Mouse (Mus musculus): ENCODE results near the gene Zbtb20. TPM values are rescaled to one million over a fixed set of nuclear protein-coding genes. Genes with fewer than 3 reads are reported as not detected.

Zbtb20 gene
- polyA plus RNA-seq, 1 experiment, result 4.0 TPM

- no peaks in the 10 kb centered on the region for H3K79me3 ChIP-seq (ENCODE audit: low read depth)
- H3ac ChIP-seq (ENCODE audit: control insufficient read depth, insufficient read length, low read depth), result no peak overlapping the region
- no peak overlapping the region for H3K4me3 ChIP-seq (ENCODE audit: insufficient read depth, poor library complexity, severe bottlenecking)
- no peak for TF ChIP-seq USF1 (IDR thresholded peaks at IDR 0.05; ENCODE audit: low read depth)
- no peak for TF ChIP-seq MYOG (IDR thresholded peaks at IDR 0.05; ENCODE audit: control insufficient read depth, extremely low read depth, insufficient read length)
- TF ChIP-seq MYOD1 (IDR thresholded peaks at IDR 0.05; ENCODE audit: control insufficient read depth, insufficient read length, low read depth), result no peak
- no peak for TF ChIP-seq CEBPB (IDR thresholded peaks at IDR 0.05; ENCODE audit: low read depth)
- no peak for TF ChIP-seq MAX (IDR thresholded peaks at IDR 0.05)
- TF ChIP-seq CTCF (IDR thresholded peaks at IDR 0.05; ENCODE audit: control insufficient read depth, insufficient read depth, insufficient read length), result no peak
- no peak for TF ChIP-seq FOSL1 (IDR thresholded peaks at IDR 0.05; ENCODE audit: insufficient read depth, low read length, poor library complexity, severe bottlenecking)
- H3K79me2 ChIP-seq (ENCODE audit: control insufficient read depth, insufficient read depth), result no peaks in the 10 kb centered on the region
- no peaks in the 10 kb centered on the region for H3K27me3 ChIP-seq (ENCODE audit: control insufficient read depth, insufficient read depth, insufficient read length)
- no peaks in the 10 kb centered on the region for H3K36me3 ChIP-seq (ENCODE audit: control insufficient read depth, insufficient read depth)
Observed at GRCm38 (mm10) chr16:43645879-43646278, 770.2 kb downstream of the Zbtb20 start.

GRCm38 (mm10) chr16:43646943-43647342 is 771.3 kb downstream of the Zbtb20 start:
- Histone ChIP-seq H3ac (ENCODE audit: control insufficient read depth, insufficient read length, low read depth) (no peak overlapping the region), H3K36me3 (ENCODE audit: control insufficient read depth, insufficient read depth) (no peaks in the 10 kb centered on the region), H3K27me3 (ENCODE audit: control insufficient read depth, insufficient read depth, insufficient read length) (no peaks in the 10 kb centered on the region), H3K79me2 (ENCODE audit: control insufficient read depth, insufficient read depth) (no peaks in the 10 kb centered on the region), H3K79me3 (ENCODE audit: low read depth) (no peaks in the 10 kb centered on the region), H3K4me3 (ENCODE audit: insufficient read depth, poor library complexity, severe bottlenecking) (no peak overlapping the region)
- TF ChIP-seq MYOG (IDR thresholded peaks at IDR 0.05; ENCODE audit: control insufficient read depth, extremely low read depth, insufficient read length), result no peak
- no peak for TF ChIP-seq MYOD1 (IDR thresholded peaks at IDR 0.05; ENCODE audit: control insufficient read depth, insufficient read length, low read depth)
- TF ChIP-seq FOSL1 (IDR thresholded peaks at IDR 0.05; ENCODE audit: insufficient read depth, low read length, poor library complexity, severe bottlenecking), result no peak
- TF ChIP-seq CTCF (IDR thresholded peaks at IDR 0.05; ENCODE audit: control insufficient read depth, insufficient read depth, insufficient read length), result no peak
- no peak for TF ChIP-seq CEBPB (IDR thresholded peaks at IDR 0.05; ENCODE audit: low read depth)
- TF ChIP-seq USF1 (IDR thresholded peaks at IDR 0.05; ENCODE audit: low read depth), result no peak
- TF ChIP-seq MAX (IDR thresholded peaks at IDR 0.05), result no peak

DNA sequence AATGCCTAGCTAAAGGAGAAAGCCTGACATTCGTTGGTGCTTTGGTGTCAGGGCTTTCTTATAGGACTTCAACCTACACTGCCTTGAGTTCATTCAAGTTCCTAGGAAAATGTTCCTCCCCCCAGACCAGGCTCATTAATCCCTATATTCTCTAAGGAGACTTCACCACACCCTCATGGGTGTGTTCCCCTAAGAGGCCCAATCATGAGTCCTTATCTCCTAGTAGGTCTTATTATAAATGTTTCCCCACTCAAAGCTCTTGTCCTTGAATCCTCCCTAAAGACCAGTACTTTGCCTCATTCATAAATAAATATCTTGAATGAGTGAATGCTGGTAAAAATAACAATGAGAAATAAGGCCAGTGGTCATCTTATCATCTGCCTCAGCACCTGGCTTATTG is 772.0 kb downstream of the Zbtb20 start:
- Histone ChIP-seq H3K79me2 (ENCODE audit: control insufficient read depth, insufficient read depth) (no peaks in the 10 kb centered on the region), H3K36me3 (ENCODE audit: control insufficient read depth, insufficient read depth) (no peaks in the 10 kb centered on the region), H3ac (ENCODE audit: control insufficient read depth, insufficient read length, low read depth) (no peak overlapping the region), H3K27me3 (ENCODE audit: control insufficient read depth, insufficient read depth, insufficient read length) (no peaks in the 10 kb centered on the region), H3K4me3 (ENCODE audit: insufficient read depth, poor library complexity, severe bottlenecking) (no peak overlapping the region), H3K79me3 (ENCODE audit: low read depth) (no peaks in the 10 kb centered on the region)
- TF ChIP-seq MYOD1 (IDR thresholded peaks at IDR 0.05; ENCODE audit: control insufficient read depth, insufficient read length, low read depth) (no peak), CTCF (IDR thresholded peaks at IDR 0.05; ENCODE audit: control insufficient read depth, insufficient read depth, insufficient read length) (no peak), USF1 (IDR thresholded peaks at IDR 0.05; ENCODE audit: low read depth) (no peak), MAX (IDR thresholded peaks at IDR 0.05) (no peak), CEBPB (IDR thresholded peaks at IDR 0.05; ENCODE audit: low read depth) (no peak), FOSL1 (IDR thresholded peaks at IDR 0.05; ENCODE audit: insufficient read depth, low read length, poor library complexity, severe bottlenecking) (no peak), MYOG (IDR thresholded peaks at IDR 0.05; ENCODE audit: control insufficient read depth, extremely low read depth, insufficient read length) (no peak)

DNA sequence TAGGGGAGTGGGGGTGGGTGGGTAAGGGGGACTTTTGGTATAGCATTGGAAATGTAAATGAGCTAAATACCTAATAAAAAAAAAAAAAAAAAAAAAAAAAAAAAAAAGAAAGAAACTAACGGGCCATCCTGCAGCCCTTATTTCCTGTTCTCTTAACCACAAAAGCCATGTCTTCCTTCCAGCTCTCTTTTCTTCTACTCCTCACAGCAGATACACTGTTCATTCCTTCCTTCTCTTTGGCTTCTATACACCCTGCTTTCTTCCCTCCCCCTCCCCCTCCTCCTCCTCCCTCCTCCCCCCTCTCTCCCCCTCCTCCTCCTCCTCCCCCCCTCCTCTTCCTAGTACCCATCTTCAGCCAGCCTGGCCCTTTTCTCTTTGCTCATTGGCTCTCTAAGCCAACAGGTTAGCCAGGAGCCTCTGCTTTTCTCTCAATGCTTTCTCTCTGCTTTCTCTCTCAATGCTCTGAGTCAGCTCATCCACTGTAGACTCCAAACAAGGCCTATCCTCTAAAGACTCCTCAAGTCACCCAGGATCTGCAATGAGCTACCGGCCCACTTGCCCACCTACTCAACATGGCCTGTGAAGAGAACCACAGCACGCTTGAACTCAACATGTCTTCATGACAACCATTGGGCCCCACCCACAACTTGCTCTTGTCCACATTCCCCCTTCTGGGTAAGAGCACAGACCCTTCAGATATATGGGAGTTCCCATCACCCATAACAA is 774.8 kb downstream of the Zbtb20 start:
- Histone ChIP-seq H3K79me2 (ENCODE audit: control insufficient read depth, insufficient read depth) (no peaks in the 10 kb centered on the region), H3K27me3 (ENCODE audit: control insufficient read depth, insufficient read depth, insufficient read length) (no peaks in the 10 kb centered on the region), H3K4me3 (ENCODE audit: insufficient read depth, poor library complexity, severe bottlenecking) (no peak overlapping the region), H3ac (ENCODE audit: control insufficient read depth, insufficient read length, low read depth) (no peak overlapping the region), H3K79me3 (ENCODE audit: low read depth) (no peaks in the 10 kb centered on the region), H3K36me3 (ENCODE audit: control insufficient read depth, insufficient read depth) (no peaks in the 10 kb centered on the region)
- no peak for TF ChIP-seq MYOD1 (IDR thresholded peaks at IDR 0.05; ENCODE audit: control insufficient read depth, insufficient read length, low read depth)
- TF ChIP-seq CTCF (IDR thresholded peaks at IDR 0.05; ENCODE audit: control insufficient read depth, insufficient read depth, insufficient read length), result no peak
- no peak for TF ChIP-seq USF1 (IDR thresholded peaks at IDR 0.05; ENCODE audit: low read depth)
- no peak for TF ChIP-seq FOSL1 (IDR thresholded peaks at IDR 0.05; ENCODE audit: insufficient read depth, low read length, poor library complexity, severe bottlenecking)
- TF ChIP-seq MYOG (IDR thresholded peaks at IDR 0.05; ENCODE audit: control insufficient read depth, extremely low read depth, insufficient read length), result no peak
- no peak for TF ChIP-seq MAX (IDR thresholded peaks at IDR 0.05)
- TF ChIP-seq CEBPB (IDR thresholded peaks at IDR 0.05; ENCODE audit: low read depth), result no peak

GRCm38 (mm10) chr16:43653288-43653687 is 777.6 kb downstream of the Zbtb20 start:
- Histone ChIP-seq H3K36me3 (ENCODE audit: control insufficient read depth, insufficient read depth) (peaks cover 4% of the 10 kb centered on the region), H3K79me3 (ENCODE audit: low read depth) (no peaks in the 10 kb centered on the region), H3ac (ENCODE audit: control insufficient read depth, insufficient read length, low read depth) (no peak overlapping the region), H3K27me3 (ENCODE audit: control insufficient read depth, insufficient read depth, insufficient read length) (no peaks in the 10 kb centered on the region), H3K4me3 (ENCODE audit: insufficient read depth, poor library complexity, severe bottlenecking) (no peak overlapping the region), H3K79me2 (ENCODE audit: control insufficient read depth, insufficient read depth) (no peaks in the 10 kb centered on the region)
- no peak for TF ChIP-seq MAX (IDR thresholded peaks at IDR 0.05)
- TF ChIP-seq CEBPB (IDR thresholded peaks at IDR 0.05; ENCODE audit: low read depth), result no peak
- TF ChIP-seq USF1 (IDR thresholded peaks at IDR 0.05; ENCODE audit: low read depth), result no peak
- TF ChIP-seq CTCF (IDR thresholded peaks at IDR 0.05; ENCODE audit: control insufficient read depth, insufficient read depth, insufficient read length), result no peak
- no peak for TF ChIP-seq MYOD1 (IDR thresholded peaks at IDR 0.05; ENCODE audit: control insufficient read depth, insufficient read length, low read depth)
- TF ChIP-seq FOSL1 (IDR thresholded peaks at IDR 0.05; ENCODE audit: insufficient read depth, low read length, poor library complexity, severe bottlenecking), result no peak
- no peak for TF ChIP-seq MYOG (IDR thresholded peaks at IDR 0.05; ENCODE audit: control insufficient read depth, extremely low read depth, insufficient read length)

Measured in C2C12 (cell line).